Mouse (Mus musculus) heart, embryonic 11.5 days (tissue): ENCODE measurements at regions not wholly inside any gene's neighbourhood (a gene's known extent, or its start where the extent isn't known, plus 50 kb on each side); places are given as distances from the start of the nearest gene placed in this dataset.
A peak's percentile ranks its signal among the peaks of the same experiment; 100 is the strongest.

Source experiments
- ATAC-seq: fragments of 200-750 bp; cut with Nextera tagmentation; replicated peaks from 2 replicates; pipeline ENCODE4 v1.8.0; 2017; ENCODE audit warnings: moderate library complexity; ENCODE audit not compliant: insufficient number of reproducible peaks, low FRiP score, low TSS enrichment
- H3K27ac ChIP-seq: fragments of 300-500 bp; sonication (generic); 2 replicates; pipeline ENCODE4 v1.5.1; 2014; ENCODE audit warnings: mild to moderate bottlenecking, low read depth, low read length
- H3K27me3 ChIP-seq: fragments of 300-500 bp; sonication (generic); 2 replicates; pipeline ENCODE4 v1.6.1; 2014; ENCODE audit warnings: mild to moderate bottlenecking, low read length, mixed read lengths; ENCODE audit not compliant: control insufficient read depth, insufficient read depth
- H3K36me3 ChIP-seq: fragments of 300-500 bp; sonication (generic); 2 replicates; pipeline ENCODE4 v1.6.1; 2014; ENCODE audit warnings: mild to moderate bottlenecking, low read length, moderate library complexity, mixed read lengths; ENCODE audit not compliant: control insufficient read depth, insufficient read depth
- H3K4me1 ChIP-seq: fragments of 300-500 bp; sonication (generic); 2 replicates; pipeline ENCODE4 v1.6.1; 2014; ENCODE audit warnings: low read length; ENCODE audit not compliant: control insufficient read depth, insufficient read depth
- H3K4me2 ChIP-seq: fragments of 300-500 bp; sonication (generic); 2 replicates; pipeline ENCODE4 v1.6.1; 2014; ENCODE audit warnings: mild to moderate bottlenecking, moderate library complexity
- H3K4me3 ChIP-seq: fragments of 300-500 bp; sonication (generic); 2 replicates; pipeline ENCODE4 v1.5.1; 2014; ENCODE audit warnings: low read depth, low read length
- H3K9ac ChIP-seq: fragments of 300-500 bp; sonication (generic); 2 replicates; pipeline ENCODE4 v1.6.1; 2014; ENCODE audit warnings: mild to moderate bottlenecking, low read depth, low read length, moderate library complexity
- H3K9me3 ChIP-seq: fragments of 300-500 bp; sonication (generic); replicated peaks from 2 replicates; pipeline ENCODE4 v1.6.1; 2016; ENCODE audit warnings: low read length; ENCODE audit not compliant: control insufficient read depth
- WGBS: fragments of 180-500 bp; shearing (Covaris S2); extraction: QIAGEN DNeasy Blood & Tissue Kit; methylation state at CpG from one replicate; pipeline ENCODE4 v1.1.7; 2014; ENCODE audit not compliant: insufficient replicate concordance; 5-methylcytosine and 5-hydroxymethylcytosine counted together

DNA sequence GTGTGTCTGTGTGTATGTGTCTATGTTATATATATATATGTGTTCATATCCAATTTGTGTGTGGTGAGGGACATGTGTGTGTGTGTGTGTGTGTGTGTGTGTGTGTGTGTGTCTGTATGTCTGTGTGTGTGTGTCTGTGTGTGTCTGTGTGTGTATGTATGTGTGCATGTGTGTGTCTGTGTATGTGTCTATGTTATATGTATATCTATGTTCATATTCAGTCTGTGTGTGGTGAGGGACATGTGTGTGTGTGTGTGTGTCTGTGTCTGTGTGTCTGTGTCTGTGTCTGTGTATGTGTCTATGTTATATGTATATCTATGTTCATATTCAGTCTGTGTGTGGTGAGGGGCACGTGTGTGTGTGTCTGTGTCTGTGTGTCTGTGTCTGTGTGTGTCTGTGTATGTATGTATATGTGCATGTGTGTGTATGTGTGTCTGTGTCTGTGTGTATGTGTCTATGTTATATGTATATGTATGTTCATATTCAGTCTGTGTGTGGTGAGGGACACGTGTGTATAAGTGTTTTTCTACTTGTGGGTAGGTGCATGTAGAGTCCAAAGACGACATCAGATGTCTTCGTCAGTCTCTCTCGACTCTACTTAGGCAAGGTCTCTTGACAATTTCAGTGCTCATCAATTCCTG lies 370.5 kb upstream of the Slc7a11 start:
- H3K9me3 ChIP-seq: no peaks in the 10 kb centered on the region
- H3K4me3 ChIP-seq: no peak overlapping the region
- 88% methylated on average over 5 of the region's 5 CpGs for WGBS
- no peak overlapping the region for H3K27ac ChIP-seq
- peaks cover 7% of the 10 kb centered on the region; the same call in 1 of the 2 replicates for H3K4me1 ChIP-seq
- H3K9ac ChIP-seq: no peak overlapping the region
- no peaks in the 10 kb centered on the region for H3K27me3 ChIP-seq
- ATAC-seq: no peak
- H3K36me3 ChIP-seq: no peaks in the 10 kb centered on the region
- no peak overlapping the region for H3K4me2 ChIP-seq

DNA sequence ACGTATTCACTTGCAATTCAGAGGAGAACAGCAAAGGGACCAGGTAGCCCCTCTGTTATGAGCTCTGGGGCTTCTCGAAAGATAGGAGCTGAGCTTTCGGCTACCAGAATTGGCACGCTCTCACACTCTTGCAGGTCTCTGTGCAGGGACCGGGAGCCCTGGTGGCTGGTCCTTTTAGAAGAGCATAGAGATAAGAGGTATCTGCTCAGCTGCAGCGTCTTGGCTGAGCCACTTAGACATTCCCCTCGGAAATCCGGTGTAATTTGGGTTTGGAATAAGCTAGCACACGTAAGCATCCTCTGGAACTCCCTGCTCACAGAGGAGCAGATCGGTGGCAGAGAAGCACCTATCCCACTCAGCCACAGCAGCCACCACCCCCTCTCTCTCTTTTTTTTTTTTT lies 372.3 kb upstream of the Slc7a11 start:
- 38% methylated on average over 10 of the region's 10 CpGs for WGBS
- Histone ChIP-seq H3K4me3 (no peak overlapping the region), H3K4me2 (peak overlapping the region; percentile 49), H3K36me3 (no peaks in the 10 kb centered on the region), H3K9me3 (no peaks in the 10 kb centered on the region), H3K27me3 (no peaks in the 10 kb centered on the region), H3K27ac (no peak overlapping the region), H3K9ac (no peak overlapping the region), H3K4me1 (peaks cover 7% of the 10 kb centered on the region; the same call in 1 of the 2 replicates)
- no peak for ATAC-seq

DNA sequence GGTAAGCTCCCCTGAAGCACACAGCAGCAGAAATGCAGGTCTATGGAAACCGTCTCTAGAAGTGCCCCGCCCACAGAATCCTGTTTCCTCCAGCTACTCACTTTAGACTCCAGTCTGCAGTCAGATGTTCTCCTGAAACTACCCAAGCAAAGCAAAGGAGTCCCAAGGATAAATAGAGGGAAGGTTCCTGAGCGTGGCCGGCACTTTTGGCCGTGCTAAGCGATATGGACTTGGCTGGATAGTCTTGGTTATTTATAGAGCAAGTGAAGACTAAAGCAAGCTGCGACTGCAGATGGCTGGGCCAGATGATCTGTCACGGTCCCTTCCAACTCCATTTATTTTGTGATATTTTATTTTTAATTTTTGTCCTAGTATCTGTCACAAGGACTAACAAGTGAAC lies 373.1 kb upstream of the Slc7a11 start:
- Histone ChIP-seq H3K4me3 (0 out of 2 replicates have a peak overlapping the region, but pooled peaks have one; percentile 10), H3K27ac (no peak overlapping the region), H3K9me3 (no peaks in the 10 kb centered on the region), H3K9ac (no peak overlapping the region), H3K4me1 (peaks cover 7% of the 10 kb centered on the region; the same call in 1 of the 2 replicates), H3K4me2 (peak overlapping the region; percentile 49), H3K36me3 (no peaks in the 10 kb centered on the region), H3K27me3 (no peaks in the 10 kb centered on the region)
- 55% methylated on average over 8 of the region's 8 CpGs for whole genome bisulfite sequencing
- no peak for ATAC-seq

DNA sequence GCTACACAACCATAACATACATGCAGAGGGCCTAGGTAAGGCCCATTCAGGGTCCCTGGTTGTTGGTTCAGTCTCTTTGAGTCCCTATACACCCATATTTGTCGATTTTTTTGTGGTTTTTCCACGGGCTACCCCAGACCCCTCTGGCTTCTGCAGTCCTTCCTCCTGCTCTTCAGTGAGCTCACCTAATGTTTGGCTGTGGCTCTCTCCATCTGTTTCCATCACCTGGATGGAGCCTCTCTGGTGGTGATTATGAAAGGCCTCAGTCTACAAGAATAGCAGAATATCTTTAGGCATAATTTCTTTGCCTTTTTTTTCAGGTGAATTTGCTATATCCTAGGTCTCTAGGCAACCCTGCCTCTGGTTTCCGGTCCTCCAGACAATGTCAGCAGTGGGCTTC lies 373.9 kb upstream of the Slc7a11 start:
- H3K27me3 ChIP-seq: no peaks in the 10 kb centered on the region
- peaks cover 12% of the 10 kb centered on the region; the same call in 1 of the 2 replicates for H3K4me1 ChIP-seq
- no peaks in the 10 kb centered on the region for H3K9me3 ChIP-seq
- no peak overlapping the region for H3K27ac ChIP-seq
- no peaks in the 10 kb centered on the region for H3K36me3 ChIP-seq
- H3K4me2 ChIP-seq: no peak overlapping the region
- WGBS: 85% methylated on average over 3 of the region's 3 CpGs
- ATAC-seq: no peak
- H3K4me3 ChIP-seq: no peak overlapping the region
- no peak overlapping the region for H3K9ac ChIP-seq

DNA sequence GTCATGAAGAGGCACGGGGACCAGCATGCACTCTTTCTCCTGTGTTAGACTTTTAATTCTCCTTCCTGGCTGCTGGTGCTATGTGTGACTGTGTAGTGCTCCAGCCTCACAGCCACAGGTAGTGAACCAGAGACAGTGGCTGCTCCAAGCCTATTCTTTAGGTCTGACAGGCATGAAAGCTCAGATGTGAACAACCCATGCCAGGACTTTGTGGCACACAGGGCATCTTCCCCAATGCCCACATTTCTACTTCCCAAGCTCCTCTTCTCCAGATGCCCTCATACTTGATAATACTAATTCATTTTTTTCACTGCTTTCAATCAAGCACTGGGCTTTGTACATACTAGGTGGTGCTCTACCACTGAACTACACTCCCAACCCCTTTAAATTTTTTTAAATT lies 377.4 kb upstream of the Slc7a11 start:
- Histone ChIP-seq H3K4me1 (peaks cover 7% of the 10 kb centered on the region; the same call in 1 of the 2 replicates), H3K27me3 (no peaks in the 10 kb centered on the region), H3K27ac (no peak overlapping the region), H3K9ac (no peak overlapping the region), H3K4me3 (no peak overlapping the region), H3K9me3 (no peaks in the 10 kb centered on the region), H3K4me2 (no peak overlapping the region), H3K36me3 (no peaks in the 10 kb centered on the region)
- no peak for ATAC-seq
- WGBS: 82% methylated on average over 1 of the region's 1 CpGs

DNA sequence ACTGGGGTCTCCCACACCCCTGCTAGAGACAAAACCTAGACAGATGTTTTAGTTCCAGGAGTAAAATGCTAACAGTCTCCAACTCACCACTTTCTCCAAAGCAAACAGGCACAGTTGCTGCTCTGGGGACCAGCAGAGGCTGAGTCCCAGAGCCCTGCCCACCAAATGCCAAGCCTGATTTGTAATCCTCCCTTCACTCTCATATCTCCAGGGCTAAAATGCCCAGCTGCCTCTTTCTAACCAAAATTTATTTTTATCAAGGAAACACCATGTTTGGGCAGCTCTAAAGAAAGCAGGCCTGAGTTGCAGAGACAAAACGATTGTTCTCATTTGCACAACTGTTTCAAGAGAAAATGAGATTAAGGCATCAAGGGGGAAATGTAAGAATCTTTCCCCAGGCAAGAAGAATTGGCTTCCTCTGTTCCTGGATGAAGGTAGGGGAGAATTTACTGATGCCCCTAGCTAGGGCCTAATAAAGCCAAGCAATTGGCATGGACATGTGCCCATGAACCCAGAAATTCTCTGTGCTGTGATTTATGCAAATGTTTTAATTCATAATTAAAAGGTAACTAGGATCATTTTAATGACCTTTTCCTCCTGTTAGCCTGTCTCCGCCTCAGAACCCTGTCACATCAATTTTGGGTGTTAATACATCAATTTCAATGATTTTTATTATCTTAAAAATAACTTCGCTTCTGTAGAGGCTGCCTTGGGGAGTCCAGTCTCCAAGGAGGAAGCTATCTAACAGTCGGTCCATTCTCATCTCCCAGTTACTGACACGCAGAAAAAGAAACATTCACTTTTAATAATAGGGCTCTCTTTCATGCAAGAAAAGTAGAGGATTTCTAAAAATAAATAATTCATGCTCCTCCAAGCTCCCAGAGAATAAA lies 382.4 kb upstream of the Slc7a11 start:
- Histone ChIP-seq H3K4me1 (peaks cover 7% of the 10 kb centered on the region; the same call in 1 of the 2 replicates), H3K27me3 (no peaks in the 10 kb centered on the region), H3K4me3 (no peak overlapping the region), H3K36me3 (no peaks in the 10 kb centered on the region), H3K4me2 (no peak overlapping the region), H3K27ac (no peak overlapping the region), H3K9me3 (no peaks in the 10 kb centered on the region), H3K9ac (no peak overlapping the region)
- ATAC-seq: no peak
- WGBS: 72% methylated on average over 5 of the region's 5 CpGs

DNA sequence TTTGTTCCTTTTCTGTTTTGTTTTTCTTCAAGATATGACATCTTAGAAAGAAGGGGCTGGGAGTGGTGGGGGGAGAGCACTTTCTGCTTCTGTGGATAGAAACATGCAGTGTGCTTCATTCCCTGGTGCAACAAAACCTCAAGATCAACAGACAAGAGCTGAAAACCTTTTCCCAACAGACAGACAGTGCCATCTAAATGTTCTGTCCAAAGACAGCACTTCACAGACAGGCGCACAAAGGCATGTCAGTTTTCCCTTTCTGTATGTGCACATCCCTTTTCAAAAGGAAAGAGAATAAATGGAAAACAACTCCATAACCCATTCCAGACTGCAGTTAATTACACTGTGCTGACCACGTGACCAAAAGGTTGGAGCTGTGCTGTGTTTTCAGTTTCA lies 383.0 kb upstream of the Slc7a11 start:
- Histone ChIP-seq H3K27me3 (no peaks in the 10 kb centered on the region), H3K9ac (no peak overlapping the region), H3K9me3 (no peaks in the 10 kb centered on the region), H3K4me3 (no peak overlapping the region), H3K4me2 (no peak overlapping the region), H3K4me1 (peaks cover 7% of the 10 kb centered on the region; the same call in 1 of the 2 replicates), H3K27ac (no peak overlapping the region), H3K36me3 (no peaks in the 10 kb centered on the region)
- WGBS: 76% methylated on average over 2 of the region's 2 CpGs
- ATAC-seq: no peak

DNA sequence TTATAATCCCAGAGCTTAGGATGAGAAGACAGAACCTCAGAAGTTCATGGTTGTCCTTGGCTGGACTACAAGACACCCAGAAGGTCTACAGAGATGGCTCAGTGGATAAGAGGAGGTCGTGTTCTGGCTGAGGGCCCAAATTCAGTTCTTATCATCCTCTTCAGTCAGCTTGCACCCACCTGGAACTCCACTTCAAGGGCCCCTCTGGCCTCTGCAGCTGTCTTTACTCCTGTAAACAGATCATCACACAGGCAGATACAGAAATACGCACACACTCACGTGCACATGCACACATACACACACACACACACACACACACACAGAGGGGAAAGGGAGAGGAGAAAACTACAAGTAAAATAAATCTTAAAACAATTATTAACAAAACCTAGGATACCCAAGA lies 385.8 kb upstream of the Slc7a11 start:
- no peaks in the 10 kb centered on the region for H3K9me3 ChIP-seq
- WGBS: 74% methylated on average over 3 of the region's 3 CpGs
- no peaks in the 10 kb centered on the region for H3K27me3 ChIP-seq
- H3K4me1 ChIP-seq: no peaks in the 10 kb centered on the region
- H3K27ac ChIP-seq: no peak overlapping the region
- H3K4me3 ChIP-seq: no peak overlapping the region
- H3K4me2 ChIP-seq: no peak overlapping the region
- no peak for ATAC-seq
- H3K9ac ChIP-seq: no peak overlapping the region
- H3K36me3 ChIP-seq: no peaks in the 10 kb centered on the region
